Mouse (Mus musculus): Measurements from ENCODE around the gene Ggt5. TPM values are rescaled to one million over a fixed set of nuclear protein-coding genes. Genes with fewer than 3 reads are reported as not detected.

The Ggt5 gene
- total RNA-seq, 2 experiments from 2014 or later = 2.7 to 2.8 TPM

- ATAC-seq (ENCODE audit: poor library complexity, severe bottlenecking) = no peak
Observed at GRCm38 (mm10) chr10:75649406-75649995, 60.4 kb downstream of the Ggt5 start.

GRCm38 (mm10) chr10:75650306-75650902 is 61.3 kb downstream of the Ggt5 start:
- ATAC-seq (ENCODE audit: poor library complexity, severe bottlenecking) = no peak

GRCm38 (mm10) chr10:75651381-75652068 is 62.4 kb downstream of the Ggt5 start:
- ATAC-seq (ENCODE audit: poor library complexity, severe bottlenecking) = no peak

GRCm38 (mm10) chr10:75654053-75654452 is 64.9 kb downstream of the Ggt5 start:
- ATAC-seq (ENCODE audit: poor library complexity, severe bottlenecking) = no peak

GRCm38 (mm10) chr10:75657165-75657564 is 68.0 kb downstream of the Ggt5 start:
- no peak for ATAC-seq (ENCODE audit: poor library complexity, severe bottlenecking)

GRCm38 (mm10) chr10:75657772-75658171 is 68.6 kb downstream of the Ggt5 start:
- no peak for ATAC-seq (ENCODE audit: poor library complexity, severe bottlenecking)

GRCm38 (mm10) chr10:75661381-75661780 is 72.2 kb downstream of the Ggt5 start:
- no peak for ATAC-seq (ENCODE audit: poor library complexity, severe bottlenecking)

GRCm38 (mm10) chr10:75661876-75662275 is 72.7 kb downstream of the Ggt5 start:
- ATAC-seq (ENCODE audit: poor library complexity, severe bottlenecking) = no peak

GRCm38 (mm10) chr10:75662575-75662974 is 73.4 kb downstream of the Ggt5 start:
- no peak for ATAC-seq (ENCODE audit: poor library complexity, severe bottlenecking)

GRCm38 (mm10) chr10:75664673-75665270 is 75.6 kb downstream of the Ggt5 start:
- ATAC-seq (ENCODE audit: poor library complexity, severe bottlenecking) = no peak

- ATAC-seq (ENCODE audit: poor library complexity, severe bottlenecking) = no peak
Observed at GRCm38 (mm10) chr10:75666451-75667030, 77.4 kb downstream of the Ggt5 start.

Other genes starting within 250 kb of the Ggt5 start
- gene Upb1, start 188.2 kb upstream of the Ggt5 start, total RNA-seq (2015) = 14.7 and 18.1 TPM in 2 replicates
- 31.7 and 33.3 TPM in 2 replicates for gene Upb1, start 188.2 kb upstream of the Ggt5 start, total RNA-seq (2017)
- gene Snrpd3, start 71.8 kb upstream of the Ggt5 start, total RNA-seq (2015) = 31.1 and 31.9 TPM in 2 replicates
- gene Snrpd3, start 71.8 kb upstream of the Ggt5 start, total RNA-seq (2017) = 39.2 and 42.4 TPM in 2 replicates
- 22.1 and 22.2 TPM in 2 replicates for gene Gucd1, start 71.4 kb upstream of the Ggt5 start, total RNA-seq (2015)
- gene Gucd1, start 71.4 kb upstream of the Ggt5 start, total RNA-seq (2017) = 33.4 and 38.1 TPM in 2 replicates
- gene Lrrc75b, start 29.0 kb upstream of the Ggt5 start, total RNA-seq (2015) = 0.58 and 0.71 TPM in 2 replicates
- gene Lrrc75b, start 29.0 kb upstream of the Ggt5 start, total RNA-seq (2017) = 0.22 and 0.57 TPM in 2 replicates
- 3.2 TPM in 2 replicates for gene Ggt1, start 27.7 kb upstream of the Ggt5 start, total RNA-seq (2015)
- gene Ggt1, start 27.7 kb upstream of the Ggt5 start, total RNA-seq (2017) = 4.9 and 10.0 TPM in 2 replicates
- 0.16 and 0.48 TPM in 2 replicates for gene Susd2, start 54.7 kb downstream of the Ggt5 start, total RNA-seq (2015)
- 0.33 and 0.49 TPM in 2 replicates for gene Susd2, start 54.7 kb downstream of the Ggt5 start, total RNA-seq (2017)
- gene Cabin1, start 175.0 kb downstream of the Ggt5 start, total RNA-seq (2015) = 23.7 and 24.0 TPM in 2 replicates
- 19.4 and 20.7 TPM in 2 replicates for gene Cabin1, start 175.0 kb downstream of the Ggt5 start, total RNA-seq (2017)
- gene Ddt, start 184.1 kb downstream of the Ggt5 start, total RNA-seq (2015) = 30.0 and 31.4 TPM in 2 replicates
- gene Ddt, start 184.1 kb downstream of the Ggt5 start, total RNA-seq (2017) = 24.7 and 28.4 TPM in 2 replicates
- gene Gm20441, start 191.6 kb downstream of the Ggt5 start, total RNA-seq (2015) = not detected in 2 replicates
- gene Gm20441, start 191.6 kb downstream of the Ggt5 start, total RNA-seq (2017) = not detected in 2 replicates
- gene Gstt3, start 192.1 kb downstream of the Ggt5 start, total RNA-seq (2015) = 1.4 and 2.7 TPM in 2 replicates
- 1.5 and 1.6 TPM in 2 replicates for gene Gstt3, start 192.1 kb downstream of the Ggt5 start, total RNA-seq (2017)
- gene Gstt1, start 209.2 kb downstream of the Ggt5 start, total RNA-seq (2015) = 0.78 TPM in 1 of 2 replicates, not detected in the other
- not detected in 2 replicates for gene Gstt1, start 209.2 kb downstream of the Ggt5 start, total RNA-seq (2017)
- not detected in 2 replicates for gene Gstt4, start 233.2 kb downstream of the Ggt5 start, total RNA-seq (2015)
- not detected in 2 replicates for gene Gstt4, start 233.2 kb downstream of the Ggt5 start, total RNA-seq (2017)
- gene Gstt2, start 248.1 kb downstream of the Ggt5 start, total RNA-seq (2015) = 4.7 and 5.9 TPM in 2 replicates
- 1.8 and 4.7 TPM in 2 replicates for gene Gstt2, start 248.1 kb downstream of the Ggt5 start, total RNA-seq (2017)

All from megakaryocyte, adult 5-6 weeks (primary cell).